1 mouse cellular context compared by ENCODE assay signal in genomic region chr11:103028176-103028891, GRCm38 (mm10).
A peak's percentile ranks its signal among the peaks of the same experiment; 100 is the strongest.
TF ChIP-seq lines count a peak whose summit lies in the region.

TSS of gene Nmt1 (plus strand) at chr11:103028190.
TSS of gene Dcakd (minus strand) at chr11:103028333.

TF ChIP-seq in CH12.LX, 34 proteins besides CTCF, POLR2A, EP300 and RAD21 (continued from another document):
- peak; percentile 86; the same call in 1 of the 2 replicates for TF ChIP-seq GABPA (IDR thresholded peaks at IDR 0.05; ENCODE audit: insufficient replicate concordance, low read depth, low read length)
- TF ChIP-seq SMC3 (IDR thresholded peaks at IDR 0.05; ENCODE audit: low read depth, low read length) = no peak
- TF ChIP-seq POLR2AphosphoS2 (IDR thresholded peaks at IDR 0.05; ENCODE audit: low read depth, low read length) = peak; percentile 88; the same call in 1 of the 2 replicates
- peak; percentile 95 for TF ChIP-seq HCFC1 (IDR thresholded peaks at IDR 0.05; ENCODE audit: low read depth, low read length)
- TF ChIP-seq MAFK (IDR thresholded peaks at IDR 0.05; ENCODE audit: insufficient replicate concordance, low read length) = no peak
- peak; percentile 99 for TF ChIP-seq ELF1 (IDR thresholded peaks at IDR 0.05; ENCODE audit: low read depth, low read length)
- no peak for TF ChIP-seq ZC3H11A (IDR thresholded peaks at IDR 0.05; ENCODE audit: low read depth, low read length)
- TF ChIP-seq MEF2A (IDR thresholded peaks at IDR 0.05; ENCODE audit: borderline replicate concordance, low read depth, low read length) = peak; percentile 10; the same call in 1 of the 2 replicates
- TF ChIP-seq TBP (conservative IDR thresholded peaks at IDR 0.05; ENCODE audit: low read depth, low read length) = peak; percentile 95
- no peak for TF ChIP-seq USF1 (IDR thresholded peaks at IDR 0.05; ENCODE audit: low read depth, low read length)
- peak; percentile 74 for TF ChIP-seq NRF1 (IDR thresholded peaks at IDR 0.05; ENCODE audit: low read depth, low read length)
- peak; percentile 10; the same call in 1 of the 2 replicates for TF ChIP-seq MYC (IDR thresholded peaks at IDR 0.05; ENCODE audit: low read depth, low read length)
- TF ChIP-seq IRF4 (IDR thresholded peaks at IDR 0.05; ENCODE audit: low read depth, low read length) = peak; percentile 42
- peak; percentile 97 for TF ChIP-seq CHD2 (IDR thresholded peaks at IDR 0.05; ENCODE audit: low read length)
- peak; percentile 69; the same call in 1 of the 2 replicates for TF ChIP-seq SIN3A (IDR thresholded peaks at IDR 0.05; ENCODE audit: low read length)
- TF ChIP-seq ZKSCAN1 (IDR thresholded peaks at IDR 0.05; ENCODE audit: borderline replicate concordance, low read depth, low read length) = no peak
- TF ChIP-seq ZNF384 (IDR thresholded peaks at IDR 0.05; ENCODE audit: low read depth, low read length) = peak; percentile 45; the same call in 1 of the 2 replicates
